Mouse (Mus musculus) megakaryocyte-erythroid progenitor cell, adult 5-6 weeks (primary cell): ENCODE measurements around the gene Slc35e3. TPM values are rescaled to one million over a fixed set of nuclear protein-coding genes. Genes with fewer than 3 reads are reported as not detected.
A peak's percentile ranks its signal among the peaks of the same experiment; 100 is the strongest.
"Not testable (repeated sequence)": the region's sequence is repeated elsewhere in the genome, so short reads cannot be mapped to it uniquely, and the experiment has no call there.

Experiments used
- ATAC-seq: replicated peaks from 2 replicates; pipeline ENCODE4 v1.8.0; 2016; ENCODE audit warnings: mild to moderate bottlenecking, inconsistent platforms; ENCODE audit not compliant: severe bottlenecking, poor library complexity, low FRiP score, low TSS enrichment
- total RNA-seq, 2 experiments: library from RNA; stranded (forward) in 1 of 2; stranded (reverse) in 1 of 2; fragments of 200-1000, 215-1000 nt in 1 of 2; fragments of >200 nt in 1 of 2; fragmentation: Nextera tagmentation in 1 of 2; gene quantifications; 2 replicates each; pipeline ENCODE4 v1.2.3; 2014 to 2017

The Slc35e3 gene
- total RNA-seq, 2 experiments from 2014 or later = 5.2 to 7.2 TPM

GRCm38 (mm10) chr10:117765116-117765894, 19.1 kb upstream of the Slc35e3 start:
- 0 out of 2 replicates have a peak, but pooled peaks have one; percentile 19 for ATAC-seq

- ATAC-seq = no peak
Measured at GRCm38 (mm10) chr10:117764598-117764997, 18.4 kb upstream of the Slc35e3 start.

GRCm38 (mm10) chr10:117763588-117764190, 17.5 kb upstream of the Slc35e3 start:
- ATAC-seq = no peak

GRCm38 (mm10) chr10:117762966-117763365, 16.8 kb upstream of the Slc35e3 start:
- ATAC-seq = no peak

- ATAC-seq = no peak
Measured at GRCm38 (mm10) chr10:117762281-117762830, 16.2 kb upstream of the Slc35e3 start.

GRCm38 (mm10) chr10:117761551-117761950, 15.4 kb upstream of the Slc35e3 start:
- no peak for ATAC-seq

GRCm38 (mm10) chr10:117760831-117761335, 14.7 kb upstream of the Slc35e3 start:
- no peak for ATAC-seq

- no peak for ATAC-seq
Measured at GRCm38 (mm10) chr10:117759844-117760630, 13.9 kb upstream of the Slc35e3 start.

- ATAC-seq = no peak
Measured at GRCm38 (mm10) chr10:117758749-117759727, 12.9 kb upstream of the Slc35e3 start.

GRCm38 (mm10) chr10:117758344-117758743, 12.2 kb upstream of the Slc35e3 start:
- not testable (repeated sequence) for ATAC-seq

- no peak for ATAC-seq
Measured at GRCm38 (mm10) chr10:117757796-117758342, 11.7 kb upstream of the Slc35e3 start.

GRCm38 (mm10) chr10:117757259-117757658, 11.1 kb upstream of the Slc35e3 start:
- no peak for ATAC-seq

GRCm38 (mm10) chr10:117756784-117757183, 10.6 kb upstream of the Slc35e3 start:
- no peak for ATAC-seq

GRCm38 (mm10) chr10:117755799-117756467, 9.8 kb upstream of the Slc35e3 start:
- ATAC-seq = no peak

GRCm38 (mm10) chr10:117755086-117755798, 9.1 kb upstream of the Slc35e3 start:
- ATAC-seq = peak; percentile 40

GRCm38 (mm10) chr10:117754609-117754940, 8.4 kb upstream of the Slc35e3 start:
- no peak for ATAC-seq
